ENCODE assay signal across 13 mouse cellular contexts in genomic region chr13:60633945-60634344, GRCm38 (mm10). TPM values are rescaled to one million over a fixed set of nuclear protein-coding genes. Genes with fewer than 3 reads are reported as not detected.
DNase-seq lines count a peak whose midpoint lies in the region; ATAC-seq and TF ChIP-seq lines count a peak whose summit lies in the region.
"Had no signal": no experiment of that assay in that cellular context is flagged by ENCODE, and none has a peak within 500 bp of the region (broad histone marks: within the 10 kb centered on the region; RNA-seq: fewer than 3 reads in every experiment).

No protein-coding gene starts in this region.

- no peak overlapping the region for H3K9ac ChIP-seq in kidney, embryonic 16.5 days (replicated peaks; ENCODE audit: low read length)
- no peak overlapping the region for H3K9ac ChIP-seq in midbrain, postnatal 0 days (replicated peaks; ENCODE audit: low read length, poor library complexity, severe bottlenecking)
- H3K9ac ChIP-seq: liver, embryonic 14.5 days had no signal

- no peaks in the 10 kb centered on the region for H3K9me3 ChIP-seq in kidney, embryonic 16.5 days (ENCODE audit: low read length)
- H3K9me3 ChIP-seq in midbrain, postnatal 0 days (ENCODE audit: low read length) = no peaks in the 10 kb centered on the region

- no peaks in the 10 kb centered on the region for H3K36me3 ChIP-seq in kidney, embryonic 16.5 days (ENCODE audit: insufficient read depth, low read length)
- H3K36me3 ChIP-seq in midbrain, postnatal 0 days (ENCODE audit: insufficient read depth, low read length) = no peaks in the 10 kb centered on the region

- no peak for TF ChIP-seq CTCF in midbrain, postnatal 0 days (IDR thresholded peaks at IDR 0.05)

- DNase-seq in cerebellum, adult 8-10 months = no peak
- DNase-seq in kidney, postnatal 10 days = peak; percentile 29
- DNase-seq in heart, postnatal 10 days = peak; percentile 42 to 44
- no peak for DNase-seq in midbrain, postnatal 0 days (ENCODE audit: low spot score)
- no peak for DNase-seq in testis, postnatal 10 days (ENCODE audit: low spot score)
- DNase-seq in kidney, postnatal 14 days = no peak
- DNase-seq: kidney, adult 9 months had no signal

- H3K4me2 ChIP-seq in kidney, embryonic 16.5 days (replicated peaks; ENCODE audit: low read depth, low read length) = no peak overlapping the region
- H3K4me2 ChIP-seq in midbrain, postnatal 0 days (ENCODE audit: low read depth, low read length, poor library complexity, severe bottlenecking) = no peak overlapping the region

- 48% methylated on average over 6 of the region's 6 CpGs for WGBS in kidney, embryonic 16.5 days
- WGBS in midbrain, postnatal 0 days = 26% methylated on average over 6 of the region's 6 CpGs

- 0 out of 2 replicates have a peak, but pooled peaks have one; percentile 26 for ATAC-seq in cerebellum, adult (ENCODE audit: insufficient number of reproducible peaks, low FRiP score, low TSS enrichment)
- no peak for ATAC-seq in kidney, embryonic 16.5 days (ENCODE audit: low FRiP score, low TSS enrichment)
- peak; percentile 27; the same call in 1 of the 2 replicates for ATAC-seq in midbrain, postnatal 0 days (ENCODE audit: low FRiP score)

- H3K4me1 ChIP-seq in kidney, embryonic 16.5 days (ENCODE audit: insufficient read depth, low read length) = peaks cover 13% of the 10 kb centered on the region
- peaks cover 13% of the 10 kb centered on the region; the same call in 1 of the 2 replicates for H3K4me1 ChIP-seq in midbrain, postnatal 0 days (ENCODE audit: insufficient read depth, low read length)

- no peaks in the 10 kb centered on the region for H3K27me3 ChIP-seq in kidney, embryonic 16.5 days (ENCODE audit: insufficient read depth, low read length)
- no peaks in the 10 kb centered on the region for H3K27me3 ChIP-seq in midbrain, postnatal 0 days (ENCODE audit: insufficient read depth, low read length)

- intact Hi-C loops in heart, postnatal 10 days (cut with DNase I) = no loop called here

- H3K27ac ChIP-seq in kidney, embryonic 16.5 days (ENCODE audit: low read length) = no peak overlapping the region
- peak overlapping the region; percentile 51; the same call in 1 of the 2 replicates for H3K27ac ChIP-seq in midbrain, postnatal 0 days (ENCODE audit: low read depth, low read length)
- H3K27ac ChIP-seq: left cerebral cortex, adult 2 months; liver, embryonic 14.5 days; macrophage; stomach, postnatal 0 days had no signal

- H3K4me3 ChIP-seq in kidney, embryonic 16.5 days (ENCODE audit: low read length) = no peak overlapping the region
- no peak overlapping the region for H3K4me3 ChIP-seq in midbrain, postnatal 0 days (ENCODE audit: low read depth, low read length)
- H3K4me3 ChIP-seq: left cerebral cortex, adult 2 months had no signal

RNA-seq across cellular contexts. Expression of gene Dapk1, which starts 32.2 kb away (rescaled TPM):
- 25.3 and 26.5 TPM in 2 replicates for polyA plus RNA-seq in kidney, embryonic 16.5 days (2015; fragmentation: Nextera tagmentation; extraction: Ambion mirVana)
- total RNA-seq in heart, postnatal 10 days (2021) = 10 to 100 TPM; 25.4 to 25.9 TPM
- 68.7 and 68.9 TPM in 2 replicates for total RNA-seq in midbrain, postnatal 0 days (2014; rRNA removed)
- polyA plus RNA-seq in midbrain, postnatal 0 days (2015; fragmentation: Nextera tagmentation; extraction: Ambion mirVana) = 27.6 and 28.3 TPM in 2 replicates

Comparison
In these comparisons a context has a peak if more than half of its experiments do, and no peak if none do; other contexts are left out.
1. DNase-seq: peak in kidney, postnatal 10 days (single experiment) and heart, postnatal 10 days (2 of 2); none in cerebellum, adult 8-10 months (single experiment), midbrain, postnatal 0 days (single experiment), testis, postnatal 10 days (single experiment) and kidney, postnatal 14 days (single experiment).